Mouse (Mus musculus): Measurements from ENCODE around the gene Cfap97d2. TPM values are rescaled to one million over a fixed set of nuclear protein-coding genes. Genes with fewer than 3 reads are reported as not detected.

Cfap97d2 gene
- 1 to 10 TPM; 1.8 to 3.6 (median 2.7) TPM for total RNA-seq (2022)

GRCm38 (mm10) chr8:13705668-13706067 lies at the start of gene Cfap97d2:
TSS of gene Cfap97d2 (plus strand) at chr8:13705889.
- peak; percentile 67 to 73 for DNase-seq (ENCODE audit: low spot score in 2 of 2)

- DNase-seq (ENCODE audit: low spot score in 2 of 2): no peak
These were observed 48.2 kb upstream of the Cfap97d2 start for GRCm38 (mm10) chr8:13657479-13657878.

GRCm38 (mm10) chr8:13660323-13660722 lies 45.4 kb upstream of the Cfap97d2 start:
- no peak for DNase-seq (ENCODE audit: low spot score in 2 of 2)

- DNase-seq (ENCODE audit: low spot score in 2 of 2): no peak
These were observed 40.9 kb upstream of the Cfap97d2 start for GRCm38 (mm10) chr8:13664711-13665210.

GRCm38 (mm10) chr8:13665538-13665937 lies 40.2 kb upstream of the Cfap97d2 start:
- no peak for DNase-seq (ENCODE audit: low spot score in 2 of 2)

- no peak for DNase-seq (ENCODE audit: low spot score in 2 of 2)
These were observed 39.7 kb upstream of the Cfap97d2 start for GRCm38 (mm10) chr8:13665944-13666343.

- DNase-seq (ENCODE audit: low spot score in 2 of 2): no peak
These were observed 37.8 kb upstream of the Cfap97d2 start for GRCm38 (mm10) chr8:13667917-13668316.

- DNase-seq (ENCODE audit: low spot score in 2 of 2): no peak
These were observed 37.3 kb upstream of the Cfap97d2 start for GRCm38 (mm10) chr8:13668367-13668766.

- no peak for DNase-seq (ENCODE audit: low spot score in 2 of 2)
These were observed 35.6 kb upstream of the Cfap97d2 start for GRCm38 (mm10) chr8:13670011-13670471.

- no peak for DNase-seq (ENCODE audit: low spot score in 2 of 2)
These were observed 34.3 kb upstream of the Cfap97d2 start for GRCm38 (mm10) chr8:13671246-13672003.

- no peak for DNase-seq (ENCODE audit: low spot score in 2 of 2)
These were observed 32.5 kb upstream of the Cfap97d2 start for GRCm38 (mm10) chr8:13673215-13673614.

GRCm38 (mm10) chr8:13674294-13675010 lies 31.2 kb upstream of the Cfap97d2 start:
- DNase-seq (ENCODE audit: low spot score in 2 of 2): no peak

GRCm38 (mm10) chr8:13675121-13675520 lies 30.6 kb upstream of the Cfap97d2 start:
- no peak for DNase-seq (ENCODE audit: low spot score in 2 of 2)

- DNase-seq (ENCODE audit: low spot score in 2 of 2): no peak
These were observed 30.2 kb upstream of the Cfap97d2 start for GRCm38 (mm10) chr8:13675524-13675923.

- DNase-seq (ENCODE audit: low spot score in 2 of 2): peak; percentile 52 to 68
These were observed 29.4 kb upstream of the Cfap97d2 start for GRCm38 (mm10) chr8:13676302-13676700.

GRCm38 (mm10) chr8:13676701-13677412 lies 28.8 kb upstream of the Cfap97d2 start:
- peak; percentile 64 to 65 for DNase-seq (ENCODE audit: low spot score in 2 of 2)

- DNase-seq (ENCODE audit: low spot score in 2 of 2): peak; percentile 92 to 93
These were observed 28.2 kb upstream of the Cfap97d2 start, which contains the start of gene Rasa3 for GRCm38 (mm10) chr8:13677413-13677883. TSS of gene Rasa3 (minus strand) at chr8:13677603.

GRCm38 (mm10) chr8:13678182-13678581 lies 27.5 kb upstream of the Cfap97d2 start:
- no peak for DNase-seq (ENCODE audit: low spot score in 2 of 2)

GRCm38 (mm10) chr8:13684131-13684530 lies 21.6 kb upstream of the Cfap97d2 start:
- DNase-seq (ENCODE audit: low spot score in 2 of 2): no peak

GRCm38 (mm10) chr8:13685674-13686314 lies 19.9 kb upstream of the Cfap97d2 start:
- no peak for DNase-seq (ENCODE audit: low spot score in 2 of 2)

- DNase-seq (ENCODE audit: low spot score in 2 of 2): no peak
These were observed 19.3 kb upstream of the Cfap97d2 start for GRCm38 (mm10) chr8:13686426-13686825.
